Mouse (Mus musculus) limb, embryonic 10.5 days (tissue): Measurements from ENCODE around the gene Cdc20. TPM values are rescaled to one million over a fixed set of nuclear protein-coding genes. Genes with fewer than 3 reads are reported as not detected.
A peak's percentile ranks its signal among the peaks of the same experiment; 100 is the strongest.

Source experiments
- DNase-seq: peaks from one replicate; pipeline ENCODE4 v3.0.0-alpha.2; 2017; ENCODE audit warnings: low spot score
- H3K27ac ChIP-seq: fragments of 300-500 bp; sonication (generic); 2 replicates; pipeline ENCODE4 v1.5.1; 2016; ENCODE audit warnings: mild to moderate bottlenecking
- H3K27me3 ChIP-seq: fragments of 300-500 bp; sonication (generic); 2 replicates; pipeline ENCODE4 v1.6.1; 2016; ENCODE audit warnings: low read depth, mild to moderate bottlenecking; ENCODE audit not compliant: poor library complexity, severe bottlenecking
- H3K36me3 ChIP-seq: fragments of 300-500 bp; sonication (generic); 2 replicates; pipeline ENCODE4 v1.6.1; 2016; ENCODE audit warnings: mild to moderate bottlenecking, moderate library complexity
- H3K4me1 ChIP-seq: fragments of 300-500 bp; sonication (generic); 2 replicates; pipeline ENCODE4 v1.6.1; 2016
- H3K4me3 ChIP-seq: fragments of 300-500 bp; sonication (generic); 2 replicates; pipeline ENCODE4 v1.5.1; 2016; ENCODE audit warnings: mild to moderate bottlenecking, moderate library complexity
- H3K9me3 ChIP-seq: fragments of 300-500 bp; sonication (generic); replicated peaks from 2 replicates; pipeline ENCODE4 v1.6.1; 2016; ENCODE audit warnings: mild to moderate bottlenecking
- WGBS: fragments of 180-500 bp; shearing (Covaris S2); methylation state at CpG from one replicate; pipeline ENCODE4 v1.1.7; 2016; 5-methylcytosine and 5-hydroxymethylcytosine counted together
- polyA plus RNA-seq: library from polyadenylated mRNA; unstranded; fragments of >200 nt; fragmentation: Nextera tagmentation; extraction: Ambion mirVana; gene quantifications from 2 replicates; pipeline ENCODE4 v1.2.1, GENCODE M21; 2016

Cdc20 gene
- polyA plus RNA-seq, 1 experiment from 2014 or later = 431 TPM

- 0 out of 2 replicates have a peak overlapping the region, but pooled peaks have one; percentile 8 for H3K27ac ChIP-seq
- H3K9me3 ChIP-seq = no peaks in the 10 kb centered on the region
- DNase-seq = no peak
- 45% methylated on average over 7 of the region's 7 CpGs for WGBS
- peaks cover 40% of the 10 kb centered on the region for H3K4me1 ChIP-seq
- peak overlapping the region; percentile 78 for H3K4me3 ChIP-seq
- H3K27me3 ChIP-seq = no peaks in the 10 kb centered on the region
- peaks cover 47% of the 10 kb centered on the region for H3K36me3 ChIP-seq
Measured at GRCm38 (mm10) chr4:118429215-118429895, 7.8 kb downstream of the Cdc20 start.

DNA sequence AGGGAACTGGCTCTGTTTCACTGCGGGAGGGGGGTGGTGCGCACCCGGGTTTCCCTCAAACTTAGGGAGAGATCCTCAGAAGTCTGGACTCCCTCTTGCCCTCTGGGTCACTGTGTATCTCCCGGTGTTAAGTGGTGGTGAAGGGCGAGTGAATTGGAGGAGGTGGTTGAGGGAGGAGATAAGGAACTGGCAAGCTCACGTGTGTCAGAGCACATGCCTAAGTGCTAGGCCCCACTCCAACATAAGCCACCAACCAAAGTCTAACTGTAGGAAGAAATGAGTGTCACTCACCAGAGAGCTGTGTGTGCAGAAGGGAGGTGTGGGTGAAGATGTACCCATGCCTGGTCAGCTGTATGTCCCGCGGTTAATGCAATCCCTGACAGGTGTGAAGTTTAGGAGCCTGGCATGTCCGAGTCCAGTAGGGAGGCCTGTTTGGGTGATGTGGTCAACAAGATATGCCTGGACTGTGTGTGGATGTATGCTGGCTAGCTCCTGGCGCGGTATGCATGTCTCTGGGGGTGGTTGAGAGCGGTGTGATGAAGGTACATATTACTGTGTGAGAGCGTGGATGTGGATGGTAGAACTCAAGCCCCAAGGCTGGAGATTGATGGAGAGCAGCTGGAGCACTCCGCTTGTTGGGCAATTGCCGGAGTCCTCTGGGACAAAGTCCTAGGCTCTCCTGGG, 8.5 kb downstream of the Cdc20 start:
- Histone ChIP-seq H3K9me3 (no peaks in the 10 kb centered on the region), H3K4me1 (peaks cover 36% of the 10 kb centered on the region), H3K27ac (peak overlapping the region; percentile 86), H3K27me3 (no peaks in the 10 kb centered on the region), H3K36me3 (peaks cover 44% of the 10 kb centered on the region), H3K4me3 (peak overlapping the region; percentile 78)
- WGBS = 46% methylated on average over 15 of the region's 15 CpGs
- no peak for DNase-seq

GRCm38 (mm10) chr4:118427768-118428451, 9.2 kb downstream of the Cdc20 start, which contains the start of gene Elovl1:
Elovl1 (plus strand) TSS chr4:118428093.
- H3K4me1 ChIP-seq = peaks cover 36% of the 10 kb centered on the region
- peak within 1 kb of the TSS; percentile 86 for H3K27ac ChIP-seq
- under 1% methylated on average over 28 of the region's 31 CpGs for WGBS
- peaks cover 39% of the 10 kb centered on the region for H3K36me3 ChIP-seq
- peak within 1 kb of the TSS; percentile 78 for H3K4me3 ChIP-seq
- DNase-seq = peak; percentile 92
- H3K9me3 ChIP-seq = no peaks in the 10 kb centered on the region
- H3K27me3 ChIP-seq = no peaks in the 10 kb centered on the region

- no peak for DNase-seq
- Histone ChIP-seq H3K9me3 (no peaks in the 10 kb centered on the region), H3K27ac (peak overlapping the region; percentile 86), H3K4me1 (peaks cover 36% of the 10 kb centered on the region), H3K36me3 (peaks cover 37% of the 10 kb centered on the region), H3K27me3 (no peaks in the 10 kb centered on the region), H3K4me3 (peak overlapping the region; percentile 78)
- 2% methylated on average over 5 of the region's 5 CpGs for WGBS
Measured at GRCm38 (mm10) chr4:118427415-118427767, 9.8 kb downstream of the Cdc20 start.

DNA sequence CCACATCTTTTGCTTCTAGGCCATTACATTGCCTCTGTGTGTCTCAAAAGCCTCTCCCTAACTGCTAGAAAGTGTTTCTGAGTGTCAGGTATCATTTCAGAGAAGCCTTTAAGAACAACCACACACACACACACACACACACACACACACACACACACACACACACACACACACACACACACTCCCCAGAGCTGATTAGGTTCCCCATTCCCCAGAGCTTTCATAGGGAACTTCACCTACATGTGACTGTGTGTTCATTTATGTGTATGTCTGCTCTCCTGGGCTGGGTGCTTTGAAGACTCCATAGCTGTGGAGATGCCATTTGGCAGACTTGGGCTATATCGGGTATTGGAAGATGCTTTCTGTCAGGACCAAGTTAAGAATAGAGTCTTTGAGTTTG, 11.8 kb downstream of the Cdc20 start:
- Histone ChIP-seq H3K27me3 (no peaks in the 10 kb centered on the region), H3K9me3 (no peaks in the 10 kb centered on the region), H3K27ac (no peak overlapping the region), H3K36me3 (peaks cover 35% of the 10 kb centered on the region), H3K4me3 (no peak overlapping the region), H3K4me1 (peaks cover 32% of the 10 kb centered on the region)
- no peak for DNase-seq
- WGBS = 92% methylated on average over 1 of the region's 1 CpGs

DNA sequence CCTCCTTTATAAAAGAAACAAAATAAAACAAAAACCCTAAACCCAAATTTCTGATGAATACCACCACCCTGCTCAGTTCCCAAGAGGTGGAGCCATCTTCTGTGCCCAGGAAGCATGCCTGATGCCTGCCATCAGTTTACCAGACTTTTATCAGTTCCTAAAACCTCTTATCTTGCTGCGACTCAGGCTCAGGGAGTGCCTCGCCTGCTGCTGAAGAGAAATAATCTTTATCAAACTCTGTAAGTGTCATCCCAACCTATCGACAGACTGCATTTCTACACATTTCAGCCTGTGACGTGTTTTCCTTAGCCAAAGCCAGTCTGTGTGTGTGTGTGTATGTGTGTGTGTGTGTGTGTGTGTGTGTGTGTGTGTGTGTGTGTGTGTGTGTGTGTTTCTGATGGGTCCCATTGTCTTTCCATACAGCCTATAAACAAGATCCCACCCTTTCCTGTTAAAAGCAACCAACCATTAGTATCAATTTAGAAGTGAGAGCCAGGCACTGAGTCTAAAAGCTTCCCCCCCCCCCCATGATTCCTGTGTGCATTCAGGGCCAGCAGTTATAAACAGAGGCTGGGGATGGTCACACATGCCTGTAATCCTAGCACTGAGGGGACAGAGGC, 12.5 kb downstream of the Cdc20 start:
- no peak overlapping the region for H3K4me3 ChIP-seq
- no peaks in the 10 kb centered on the region for H3K27me3 ChIP-seq
- no peaks in the 10 kb centered on the region for H3K9me3 ChIP-seq
- WGBS = 90% methylated on average over 4 of the region's 4 CpGs
- no peak for DNase-seq
- peaks cover 27% of the 10 kb centered on the region for H3K4me1 ChIP-seq
- peaks cover 39% of the 10 kb centered on the region for H3K36me3 ChIP-seq
- no peak overlapping the region for H3K27ac ChIP-seq

DNA sequence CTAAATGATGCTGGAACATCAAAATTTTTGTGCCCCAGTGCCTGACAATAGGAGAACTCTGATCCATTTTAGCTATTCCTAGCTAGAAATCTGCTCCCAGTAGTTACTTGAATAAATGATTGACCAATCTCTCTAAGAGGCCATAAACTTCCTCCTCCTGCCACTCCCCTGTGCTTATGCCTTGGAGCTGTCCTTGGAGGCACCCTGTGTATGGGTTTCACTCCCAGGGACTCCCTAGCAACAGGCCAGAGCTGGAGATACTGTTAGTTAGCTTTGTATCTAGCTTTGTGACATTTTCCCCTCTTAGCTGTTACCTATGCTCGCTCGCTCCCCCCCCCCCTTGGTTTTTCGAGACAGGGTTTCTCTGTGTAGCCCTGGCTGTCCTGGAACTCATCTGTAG, 15.8 kb downstream of the Cdc20 start:
- H3K9me3 ChIP-seq = no peaks in the 10 kb centered on the region
- no peak overlapping the region for H3K4me3 ChIP-seq
- 98% methylated on average over 3 of the region's 3 CpGs for WGBS
- H3K27ac ChIP-seq = no peak overlapping the region
- H3K36me3 ChIP-seq = peaks cover 65% of the 10 kb centered on the region
- no peak for DNase-seq
- H3K27me3 ChIP-seq = no peaks in the 10 kb centered on the region
- no peaks in the 10 kb centered on the region for H3K4me1 ChIP-seq

DNA sequence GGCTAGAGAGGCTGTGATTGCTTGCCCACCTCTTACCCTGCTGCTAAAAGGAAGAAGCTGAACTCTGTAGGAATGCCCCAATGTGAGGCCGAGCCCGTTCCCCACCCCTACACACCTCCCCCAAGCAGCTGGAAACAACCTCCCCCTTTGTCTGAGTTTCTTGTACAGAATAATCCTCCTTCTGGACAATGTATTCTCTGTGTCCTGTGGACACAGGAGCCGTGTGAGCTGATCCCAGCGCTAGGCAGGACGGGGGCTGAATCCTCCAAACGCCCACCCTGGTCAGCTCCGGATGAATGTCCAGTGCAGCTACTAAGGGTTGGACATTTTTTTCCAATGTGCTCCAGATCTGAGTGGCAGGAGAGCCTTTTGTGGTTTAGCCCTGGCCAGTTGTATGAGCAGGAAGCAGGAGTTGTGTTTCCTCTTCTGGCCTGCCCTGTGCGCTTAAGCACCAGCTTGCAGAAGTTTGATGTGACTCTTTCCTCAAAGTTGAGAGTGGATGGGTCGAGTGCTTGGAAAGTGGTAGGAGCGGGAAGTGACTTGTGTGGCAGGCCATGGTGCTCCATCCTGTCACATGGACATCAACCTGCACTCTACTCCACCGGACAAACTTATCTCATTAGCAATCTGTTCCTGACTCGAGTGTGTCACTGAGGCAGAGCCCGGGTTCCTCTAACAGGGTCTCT, 19.9 kb downstream of the Cdc20 start:
- Histone ChIP-seq H3K4me1 (no peaks in the 10 kb centered on the region), H3K4me3 (no peak overlapping the region), H3K27ac (no peak overlapping the region), H3K9me3 (no peaks in the 10 kb centered on the region), H3K36me3 (peaks cover 96% of the 10 kb centered on the region), H3K27me3 (no peaks in the 10 kb centered on the region)
- no peak for DNase-seq
- 91% methylated on average over 13 of the region's 13 CpGs for WGBS

DNA sequence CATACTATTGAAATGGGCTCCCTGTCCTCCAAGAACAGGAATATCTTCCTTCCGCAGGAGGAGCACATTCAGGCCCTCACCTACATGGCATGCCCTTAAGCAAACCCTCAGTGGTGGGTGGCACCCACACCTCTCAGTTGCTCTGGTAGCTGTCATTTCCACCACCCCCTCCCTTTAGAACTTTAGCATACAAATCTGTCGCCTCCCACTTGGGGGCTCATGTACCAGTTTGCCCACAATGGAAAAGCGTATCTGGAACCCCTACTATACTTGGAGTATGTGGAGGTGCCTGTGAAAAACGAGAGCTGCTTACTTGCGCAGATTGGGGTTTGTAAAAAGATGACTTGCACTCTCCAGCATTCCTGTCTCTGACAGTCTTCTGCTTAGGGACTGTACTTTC, 20.8 kb downstream of the Cdc20 start:
- DNase-seq = no peak
- 95% methylated on average over 5 of the region's 5 CpGs for WGBS
- no peaks in the 10 kb centered on the region for H3K4me1 ChIP-seq
- no peaks in the 10 kb centered on the region for H3K9me3 ChIP-seq
- peaks cover 97% of the 10 kb centered on the region for H3K36me3 ChIP-seq
- no peak overlapping the region for H3K27ac ChIP-seq
- no peaks in the 10 kb centered on the region for H3K27me3 ChIP-seq
- no peak overlapping the region for H3K4me3 ChIP-seq

DNA sequence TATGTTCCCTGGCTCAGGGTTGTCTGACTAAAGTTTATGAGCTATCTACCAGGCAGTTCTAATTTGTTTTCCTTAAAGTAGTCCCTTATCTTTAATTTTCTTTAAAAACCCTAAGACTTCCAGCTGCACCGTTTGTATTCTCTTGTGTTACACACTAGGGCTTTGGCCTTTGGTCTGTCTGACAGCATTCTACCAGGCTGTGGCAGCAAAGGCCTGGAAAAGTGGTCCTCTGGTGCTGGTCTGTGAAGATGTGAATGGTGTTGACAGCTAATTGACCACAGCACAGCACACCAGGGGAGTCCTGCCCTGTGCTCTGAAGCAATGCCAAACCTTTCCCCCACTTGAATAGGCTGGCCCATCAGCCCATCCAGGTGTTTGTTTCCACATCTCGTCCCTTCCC, 21.4 kb downstream of the Cdc20 start:
- H3K36me3 ChIP-seq = peaks cover 96% of the 10 kb centered on the region
- WGBS = 93% methylated on average over 2 of the region's 2 CpGs

DNA sequence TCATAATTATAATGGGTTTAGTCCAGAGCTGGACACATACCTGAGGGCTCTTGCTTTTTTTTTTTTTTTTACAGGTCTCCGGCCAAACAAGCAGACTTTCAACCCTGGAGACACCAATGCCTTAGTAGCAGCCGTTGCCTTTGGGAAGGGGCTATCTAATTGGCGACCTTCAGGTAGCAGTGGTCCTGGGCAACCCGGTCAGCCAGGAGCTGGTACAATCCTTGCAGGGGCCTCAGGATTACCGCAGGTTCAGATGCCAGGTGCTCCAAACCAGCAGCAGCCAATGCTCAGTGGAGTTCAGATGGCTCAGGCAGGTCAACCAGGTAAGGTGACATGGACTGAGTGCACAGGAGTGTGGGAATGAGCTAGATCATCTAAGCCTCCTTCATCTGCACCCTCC, 23.6 kb downstream of the Cdc20 start:
- Histone ChIP-seq H3K27ac (no peak overlapping the region), H3K4me3 (no peak overlapping the region), H3K4me1 (peaks cover 14% of the 10 kb centered on the region), H3K27me3 (no peaks in the 10 kb centered on the region), H3K9me3 (no peaks in the 10 kb centered on the region), H3K36me3 (peaks cover 75% of the 10 kb centered on the region)
- WGBS = 94% methylated on average over 5 of the region's 5 CpGs
- DNase-seq = no peak

More for the DNA sequence above, 21.4 kb downstream of the Cdc20 start:
- H3K9me3 ChIP-seq = no peaks in the 10 kb centered on the region
- no peaks in the 10 kb centered on the region for H3K27me3 ChIP-seq
- no peaks in the 10 kb centered on the region for H3K4me1 ChIP-seq
- no peak overlapping the region for H3K27ac ChIP-seq
- DNase-seq = no peak
- no peak overlapping the region for H3K4me3 ChIP-seq

DNA sequence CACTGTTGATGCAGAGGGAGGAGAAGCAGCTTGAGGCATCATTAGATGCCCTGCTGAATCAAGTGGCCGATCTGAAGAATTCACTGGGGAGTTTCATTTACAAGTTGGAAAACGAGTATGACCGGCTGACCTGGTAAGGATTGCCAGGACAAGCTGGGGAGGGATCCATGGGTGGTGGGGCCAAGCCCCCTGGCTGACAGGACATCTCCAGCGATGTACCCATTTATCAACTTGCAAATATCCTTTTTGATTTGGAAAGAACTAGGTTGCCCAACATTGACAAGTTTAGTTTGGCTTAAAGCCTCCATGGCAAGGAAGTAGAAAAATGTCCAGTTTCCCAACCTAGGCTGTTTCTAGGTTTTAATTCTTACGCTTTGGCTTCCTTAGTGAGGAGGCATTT, 26.3 kb downstream of the Cdc20 start:
- Histone ChIP-seq H3K4me1 (peaks cover 22% of the 10 kb centered on the region), H3K9me3 (no peaks in the 10 kb centered on the region), H3K4me3 (no peak overlapping the region), H3K27me3 (no peaks in the 10 kb centered on the region), H3K36me3 (peaks cover 49% of the 10 kb centered on the region), H3K27ac (no peak overlapping the region)
- 94% methylated on average over 5 of the region's 5 CpGs for WGBS
- DNase-seq = no peak
